Mouse (Mus musculus) kidney, postnatal 10 days (tissue): ENCODE data around the gene Cadps.

Source experiments
- DNase-seq: peaks from one replicate; pipeline ENCODE4 v3.0.0; 2021; ENCODE audit warnings: mixed read lengths

The Cadps gene

DNA sequence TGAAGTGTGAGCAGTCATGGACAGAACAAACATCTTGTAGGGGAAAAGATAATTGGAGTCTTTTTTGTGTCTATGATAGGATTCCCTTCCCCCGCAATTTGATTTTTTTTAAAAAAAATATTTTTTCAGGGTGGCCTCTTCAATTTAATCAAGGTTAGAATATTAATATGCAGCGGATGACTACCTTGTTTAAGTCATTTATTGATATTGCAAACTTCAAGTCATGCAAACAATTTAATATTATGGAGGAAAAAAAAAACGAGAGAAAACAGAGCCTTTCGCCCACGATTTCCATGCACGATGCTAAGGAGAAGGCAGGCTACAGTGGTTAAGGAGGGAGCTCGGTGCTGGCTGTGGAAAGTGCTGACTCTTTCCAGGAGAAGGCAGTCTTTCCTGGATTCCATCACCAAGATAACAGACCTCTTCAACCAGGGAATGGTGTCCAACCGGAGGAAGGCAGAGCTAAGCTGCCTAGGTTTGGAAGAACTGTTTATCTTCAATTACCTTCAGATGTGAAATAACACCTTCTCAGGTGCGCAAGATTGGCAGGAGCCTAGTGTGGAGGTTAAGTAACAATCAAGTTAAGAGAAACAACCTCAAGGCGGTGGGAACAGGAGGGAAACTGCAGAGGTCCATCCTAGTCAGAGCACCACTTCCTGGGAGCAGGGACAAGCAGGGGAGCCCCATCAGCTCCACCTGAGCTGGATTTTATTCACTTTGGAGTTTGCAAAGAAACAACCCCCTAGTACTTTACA is 483.9 kb downstream of the Cadps start:
- no peak for DNase-seq

DNA sequence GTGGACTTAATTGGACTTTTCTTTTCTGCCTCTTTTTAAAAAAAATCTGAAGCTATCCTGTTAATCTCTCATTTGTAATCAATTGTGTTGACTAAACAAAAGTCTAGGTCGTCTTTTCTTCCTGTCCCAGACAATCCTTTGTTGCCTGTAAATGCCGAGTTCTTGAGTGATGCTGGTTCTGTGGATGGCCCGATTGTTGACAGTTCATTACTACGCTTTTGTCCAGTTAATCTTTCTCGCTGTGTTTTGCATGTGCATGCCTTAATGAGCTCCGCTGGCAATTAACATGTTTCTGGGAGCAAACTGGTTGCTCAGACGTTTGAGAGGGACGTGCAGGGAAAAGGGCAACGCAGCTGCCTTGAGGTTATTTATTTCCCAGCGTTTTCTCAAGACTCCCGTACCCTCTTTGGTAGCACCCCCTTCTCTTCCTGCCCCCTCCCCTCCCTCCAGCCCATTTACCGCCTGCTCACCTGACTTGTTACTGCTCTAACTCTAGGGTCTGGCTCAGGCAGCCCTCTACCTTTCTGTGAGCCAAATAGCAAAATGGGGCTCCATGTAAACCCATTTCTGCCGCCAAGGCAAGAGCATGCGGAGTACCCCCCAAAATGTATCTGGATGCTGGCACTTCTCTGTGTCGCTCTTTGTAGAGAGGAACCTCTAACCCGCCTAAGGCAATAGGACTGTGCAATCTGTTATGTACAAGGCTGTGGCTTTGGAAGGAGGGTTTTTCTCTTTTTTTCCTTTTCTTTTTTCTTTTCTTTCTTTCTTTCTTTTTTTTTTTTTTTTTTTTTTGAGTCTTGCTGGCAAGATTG is 484.7 kb downstream of the Cadps start:
- DNase-seq: no peak

DNA sequence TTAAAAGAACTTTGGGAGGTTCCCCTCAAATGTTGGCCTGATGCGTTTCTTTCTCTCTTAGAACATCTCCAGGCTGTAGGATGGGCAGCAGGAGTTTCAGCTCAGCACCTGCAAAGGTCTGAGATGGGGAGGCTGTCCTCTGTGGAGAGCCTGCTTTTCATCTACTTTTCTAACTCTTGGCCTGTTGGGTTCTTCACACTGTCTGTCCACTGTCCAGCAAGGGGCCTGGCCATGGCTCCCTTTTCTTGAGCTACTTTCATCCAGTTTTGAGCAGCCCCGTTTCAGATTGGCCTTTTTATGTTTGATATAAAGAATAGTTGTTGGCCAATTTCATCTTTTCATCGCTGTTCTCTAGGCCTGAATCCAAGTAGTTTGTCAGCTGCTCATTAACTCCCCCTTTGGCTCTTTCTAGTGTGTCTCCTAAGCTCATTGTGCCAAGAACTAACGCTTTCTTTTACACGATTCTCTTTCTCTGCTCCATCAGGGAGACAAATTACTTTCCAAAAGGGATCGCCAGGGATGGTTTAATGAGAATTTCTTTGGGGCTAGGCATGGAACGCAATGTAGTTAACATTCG is 485.4 kb downstream of the Cadps start:
- no peak for DNase-seq

DNA sequence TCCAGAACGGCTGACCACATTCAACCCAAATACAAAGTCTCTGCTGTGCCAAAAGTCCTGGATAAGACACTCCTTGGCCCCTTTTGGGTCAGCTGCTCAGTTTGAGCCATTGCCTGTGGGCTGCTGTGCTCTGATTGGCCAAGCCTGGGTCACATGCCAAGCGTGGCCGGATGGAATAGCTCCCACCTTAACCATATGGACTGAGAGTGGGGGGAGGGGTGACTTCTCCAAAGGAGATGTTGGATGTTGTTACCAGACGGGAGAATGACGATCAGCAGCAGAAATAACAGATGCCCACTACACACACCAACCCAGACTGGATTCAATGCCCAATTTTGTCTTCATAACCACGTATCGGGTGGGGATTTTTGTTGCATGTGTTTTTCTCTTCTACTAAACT is 488.0 kb downstream of the Cadps start:
- no peak for DNase-seq

DNA sequence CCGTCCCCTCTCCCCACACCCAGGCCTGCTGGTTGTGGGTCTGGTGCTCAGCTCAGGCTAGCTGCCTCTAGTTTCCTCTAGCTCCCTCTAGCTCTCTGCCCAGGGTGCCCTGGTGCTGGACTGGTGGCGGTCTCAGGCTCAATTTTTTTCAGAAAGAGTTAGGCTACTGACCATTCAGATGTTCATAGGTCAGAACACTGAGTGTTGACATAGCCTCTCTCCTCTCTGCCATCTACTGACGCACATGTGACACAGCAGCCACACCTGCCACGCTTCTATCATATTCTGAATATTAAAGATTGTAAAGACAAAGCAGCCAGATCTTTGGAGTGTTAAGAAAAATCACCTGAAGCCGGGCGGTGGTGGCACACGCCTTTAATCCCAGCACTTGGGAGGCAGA is 489.3 kb downstream of the Cadps start:
- DNase-seq: no peak
